Mouse (Mus musculus) brain, adult 2 months (tissue): Measurements from ENCODE around the gene Pglyrp3.
"Not testable (repeated sequence)": the region's sequence is repeated elsewhere in the genome, so short reads cannot be mapped to it uniquely, and the experiment has no call there.

ENCODE experiments used
- DNase-seq: peaks from one replicate; pipeline ENCODE4 v3.0.0; 2011; ENCODE audit warnings: low read depth, low spot score

The Pglyrp3 gene

DNA sequence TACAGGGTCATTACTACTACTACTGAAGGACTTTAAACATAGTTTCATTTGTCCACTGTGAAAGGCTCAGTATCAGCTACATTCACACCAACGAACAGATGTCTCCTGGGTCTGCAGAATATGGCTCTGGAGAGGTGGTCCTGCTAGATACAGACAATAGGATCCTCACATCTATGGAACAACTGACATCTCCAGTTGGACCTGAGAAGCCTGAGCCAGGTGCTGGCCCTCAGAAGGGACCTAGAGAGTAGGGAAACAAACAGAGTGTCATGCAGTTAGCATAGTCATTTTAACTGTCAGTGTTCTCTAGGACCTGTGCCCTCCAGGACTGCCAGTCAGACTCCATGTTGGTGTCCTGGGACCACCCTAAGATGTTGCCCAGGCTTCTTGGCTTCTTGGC is at the start of gene Pglyrp3:
Gene Pglyrp3 (plus strand): TSS at position 301 of the 400 bp plus-strand sequence.
- DNase-seq: no peak

DNA sequence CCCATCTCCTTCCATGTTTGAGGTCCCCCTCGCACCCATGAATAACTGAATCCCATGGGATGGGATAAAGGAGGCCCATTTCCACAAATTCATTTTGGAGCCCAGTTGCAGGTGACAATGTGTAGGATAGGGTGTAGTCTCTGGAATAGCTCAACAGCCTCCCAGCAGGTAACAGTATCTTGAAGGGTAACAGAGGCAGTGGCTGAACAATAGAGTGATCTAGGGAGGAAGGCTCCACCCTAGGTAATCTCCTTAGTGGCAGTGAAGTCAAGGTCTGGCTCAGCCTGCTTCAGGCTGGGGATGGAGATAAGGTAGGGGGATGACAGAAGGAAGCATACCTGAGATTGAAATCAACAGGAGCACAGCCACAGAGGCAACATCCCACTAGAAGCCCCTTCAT is 3.4 kb upstream of the Pglyrp3 start:
- no peak for DNase-seq

DNA sequence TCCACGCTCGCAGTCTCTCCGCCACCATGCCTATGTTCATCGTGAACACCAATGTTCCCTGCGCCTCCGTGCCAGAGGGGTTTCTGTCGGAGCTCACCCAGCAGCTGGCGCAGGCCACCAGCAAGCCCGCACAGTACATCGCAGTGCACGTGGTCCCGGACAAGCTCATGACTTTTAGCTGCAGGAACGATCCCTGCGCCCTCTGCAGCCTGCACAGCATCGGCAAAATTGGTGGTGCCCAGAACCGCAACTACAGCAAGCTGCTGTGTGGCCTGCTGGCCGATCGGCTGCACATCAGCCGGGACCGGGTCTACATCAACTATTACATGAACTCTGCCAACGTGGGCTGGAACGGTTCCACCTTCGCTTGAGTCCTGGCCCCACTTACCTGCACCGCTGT is 10.2 kb downstream of the Pglyrp3 start:
- DNase-seq: not testable (repeated sequence)

DNA sequence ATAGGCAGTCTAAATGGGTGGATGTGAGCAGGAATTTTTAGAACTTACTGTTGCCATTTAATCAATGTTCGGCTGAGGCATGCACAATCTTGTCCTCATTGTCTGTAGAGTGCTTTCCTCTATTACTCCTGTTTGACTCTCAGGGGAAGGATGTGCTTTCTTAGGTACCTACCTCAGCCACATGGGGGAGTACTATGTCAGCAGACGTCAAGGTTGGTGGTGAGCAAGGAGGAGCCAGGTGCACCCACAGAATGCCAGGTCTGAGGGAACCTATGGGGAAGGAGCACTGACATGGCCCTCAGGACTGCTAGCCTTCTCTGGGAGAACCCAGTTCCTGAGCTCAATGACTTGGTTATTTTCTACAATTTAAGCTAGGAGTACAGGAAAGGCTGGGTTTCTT is 18.8 kb downstream of the Pglyrp3 start:
- DNase-seq: no peak

DNA sequence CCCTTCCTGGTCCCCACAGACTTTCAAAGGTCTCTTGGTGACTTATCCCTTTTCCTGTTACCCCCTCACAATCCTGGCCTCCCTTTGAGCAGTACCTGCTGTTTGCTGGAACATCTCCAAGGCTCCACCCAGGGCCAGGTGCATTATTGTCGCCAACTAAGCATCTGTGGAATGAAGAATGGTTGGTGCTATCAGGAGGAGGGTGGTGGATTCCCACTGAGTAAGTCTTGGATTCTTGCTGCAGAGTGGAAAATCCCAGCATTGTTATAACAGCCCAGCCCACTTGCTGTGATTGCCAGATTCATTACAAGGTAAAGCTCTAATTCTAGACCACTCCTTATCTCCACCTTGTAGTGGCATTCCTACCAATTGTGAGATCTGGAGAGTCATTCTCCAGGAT is 19.5 kb downstream of the Pglyrp3 start:
- DNase-seq: no peak

DNA sequence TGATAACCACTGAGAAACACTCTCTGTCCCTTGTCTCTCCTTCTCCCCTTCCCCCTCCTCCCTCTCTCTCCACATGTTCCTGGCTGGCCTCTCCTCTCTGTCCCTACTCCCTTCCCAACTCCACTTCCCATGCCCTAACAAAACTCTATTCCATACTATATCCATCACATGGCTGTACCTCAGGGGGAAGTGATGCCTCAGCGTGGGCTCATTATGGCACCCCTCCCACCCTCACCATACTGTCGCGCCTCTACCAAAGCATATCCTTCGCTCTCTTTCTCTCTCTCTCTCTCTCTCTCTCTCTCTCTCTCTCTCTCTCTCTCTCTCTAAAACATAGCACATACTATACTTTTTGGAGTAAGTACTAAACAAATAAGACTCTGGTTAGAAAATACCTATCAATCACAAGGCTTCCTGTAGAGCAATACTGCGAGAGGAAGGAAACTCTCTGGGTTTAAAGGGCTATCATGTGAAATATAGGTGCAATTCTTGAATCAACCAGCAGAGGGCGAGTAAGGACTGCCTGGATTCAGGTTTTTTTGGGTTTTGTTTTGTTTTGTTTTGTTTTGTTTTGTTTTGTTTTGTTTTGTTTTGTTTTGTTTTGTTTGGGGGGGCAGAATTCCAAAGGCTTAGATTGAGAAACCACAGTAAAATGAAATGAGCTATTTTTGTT is 36.1 kb downstream of the Pglyrp3 start:
- peak; percentile 47 for DNase-seq

DNA sequence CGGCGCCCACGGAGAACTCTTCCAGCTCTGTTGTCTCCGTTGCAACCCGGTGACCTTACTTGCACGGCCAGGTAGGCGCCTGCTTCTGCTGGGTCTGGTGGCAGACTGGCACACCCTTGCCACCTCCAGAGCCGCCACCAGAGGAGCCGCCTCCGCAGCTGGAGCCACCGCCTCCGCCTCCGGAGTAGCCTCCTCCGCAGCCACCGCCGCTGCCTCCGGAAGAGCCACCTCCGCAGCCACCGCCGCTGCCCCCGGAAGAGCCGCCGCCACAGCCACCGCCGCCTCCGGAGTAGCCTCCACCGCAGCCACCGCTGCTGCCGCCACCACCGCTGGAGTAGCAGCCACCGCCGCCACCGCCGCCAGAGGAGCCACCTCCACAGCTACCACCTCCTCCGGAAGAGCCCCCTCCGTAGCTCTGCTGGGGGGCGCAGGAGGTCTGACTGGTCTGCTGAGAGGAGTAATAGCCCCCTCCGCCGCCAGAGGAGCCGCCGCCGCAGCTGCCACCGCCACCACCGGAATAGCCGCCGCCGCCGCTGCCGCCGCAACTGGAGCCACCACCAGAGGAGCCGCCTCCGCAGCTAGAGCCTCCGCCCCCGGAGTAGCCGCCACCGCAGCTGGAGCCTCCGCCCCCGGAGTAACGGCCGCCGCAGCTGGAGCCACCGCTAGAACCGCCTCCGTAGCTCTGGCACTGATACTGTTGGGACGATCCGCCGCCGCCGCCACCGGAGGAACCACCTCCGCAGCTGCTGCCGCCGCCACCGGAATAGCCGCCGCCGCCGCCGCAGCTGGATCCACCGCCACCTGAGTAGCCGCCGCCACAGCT is 66.3 kb downstream of the Pglyrp3 start:
- peak; percentile 48 for DNase-seq
